Mouse (Mus musculus): ENCODE results near the gene Adnp. TPM values are rescaled to one million over a fixed set of nuclear protein-coding genes. Genes with fewer than 3 reads are reported as not detected.
"Not testable (repeated sequence)": the region's sequence is repeated elsewhere in the genome, so short reads cannot be mapped to it uniquely, and the experiment has no call there.

The Adnp gene
- polyA plus RNA-seq, 1 experiment = 10.8 TPM

- no peak overlapping the region for H3K27ac ChIP-seq (ENCODE audit: control insufficient read depth, insufficient read depth, low read depth, low read length, poor library complexity)
Observed at GRCm38 (mm10) chr2:168158911-168159711, 47.8 kb downstream of the Adnp start.

DNA sequence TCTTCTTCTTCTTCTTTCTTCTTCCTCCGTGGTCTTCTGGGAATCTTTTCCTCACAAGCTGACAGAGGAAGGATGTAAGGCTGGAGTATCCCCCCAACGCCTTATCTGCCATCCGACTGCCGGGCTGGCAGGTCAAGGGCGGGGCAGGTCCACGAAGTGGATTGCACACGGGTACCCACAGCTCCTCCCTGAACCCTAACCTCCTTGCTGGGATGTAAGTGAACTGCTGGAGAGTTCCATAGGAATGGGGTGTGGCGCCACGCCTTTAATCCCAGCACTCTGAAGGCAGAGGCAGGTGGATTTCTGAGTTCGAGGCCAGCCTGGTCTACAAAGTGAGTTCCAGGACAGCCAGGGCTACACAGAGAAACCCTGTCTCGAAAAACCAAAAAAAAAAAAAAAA is 48.9 kb downstream of the Adnp start:
- WGBS = 34% methylated on average over 10 of the region's 11 CpGs
- not testable (repeated sequence) for H3K27ac ChIP-seq (ENCODE audit: control insufficient read depth, insufficient read depth, low read depth, low read length, poor library complexity); H3K4me1 ChIP-seq (ENCODE audit: control insufficient read depth, insufficient read depth, low read length); H3K4me3 ChIP-seq (replicated peaks; ENCODE audit: control insufficient read depth, low read depth, low read length)

More at GRCm38 (mm10) chr2:168158911-168159711, 47.8 kb downstream of the Adnp start:
- TF ChIP-seq POLR2A (IDR thresholded peaks at IDR 0.05; ENCODE audit: borderline replicate concordance, control insufficient read depth, low read depth, low read length) = no peak
- TF ChIP-seq CTCF (IDR thresholded peaks at IDR 0.05; ENCODE audit: control insufficient read depth, insufficient read depth, low read length) = no peak
- H3K4me3 ChIP-seq (replicated peaks; ENCODE audit: control insufficient read depth, low read depth, low read length) = peak overlapping the region; percentile 19
- H3K4me1 ChIP-seq (ENCODE audit: control insufficient read depth, insufficient read depth, low read length) = peaks cover 1% of the 10 kb centered on the region; the same call in 1 of the 2 replicates
- WGBS = 2% methylated on average over 24 of the region's 25 CpGs

- H3K27ac ChIP-seq (ENCODE audit: control insufficient read depth, insufficient read depth, low read depth, low read length, poor library complexity) = no peak overlapping the region
- WGBS = 89% methylated on average over 14 of the region's 14 CpGs
- H3K4me3 ChIP-seq (replicated peaks; ENCODE audit: control insufficient read depth, low read depth, low read length) = no peak overlapping the region
- peaks cover 1% of the 10 kb centered on the region; the same call in 1 of the 2 replicates for H3K4me1 ChIP-seq (ENCODE audit: control insufficient read depth, insufficient read depth, low read length)
- TF ChIP-seq POLR2A (IDR thresholded peaks at IDR 0.05; ENCODE audit: borderline replicate concordance, control insufficient read depth, low read depth, low read length) (no peak), CTCF (IDR thresholded peaks at IDR 0.05; ENCODE audit: control insufficient read depth, insufficient read depth, low read length) (no peak)
Observed at GRCm38 (mm10) chr2:168156361-168156760, 50.6 kb downstream of the Adnp start.

- TF ChIP-seq CTCF (IDR thresholded peaks at IDR 0.05; ENCODE audit: control insufficient read depth, insufficient read depth, low read length) = no peak
- no peak for TF ChIP-seq POLR2A (IDR thresholded peaks at IDR 0.05; ENCODE audit: borderline replicate concordance, control insufficient read depth, low read depth, low read length)
- peaks cover 1% of the 10 kb centered on the region; the same call in 1 of the 2 replicates for H3K4me1 ChIP-seq (ENCODE audit: control insufficient read depth, insufficient read depth, low read length)
- H3K4me3 ChIP-seq (replicated peaks; ENCODE audit: control insufficient read depth, low read depth, low read length) = no peak overlapping the region
- WGBS = 92% methylated on average over 7 of the region's 7 CpGs
- H3K27ac ChIP-seq (ENCODE audit: control insufficient read depth, insufficient read depth, low read depth, low read length, poor library complexity) = no peak overlapping the region
Observed at GRCm38 (mm10) chr2:168155666-168156065, 51.2 kb downstream of the Adnp start.

DNA sequence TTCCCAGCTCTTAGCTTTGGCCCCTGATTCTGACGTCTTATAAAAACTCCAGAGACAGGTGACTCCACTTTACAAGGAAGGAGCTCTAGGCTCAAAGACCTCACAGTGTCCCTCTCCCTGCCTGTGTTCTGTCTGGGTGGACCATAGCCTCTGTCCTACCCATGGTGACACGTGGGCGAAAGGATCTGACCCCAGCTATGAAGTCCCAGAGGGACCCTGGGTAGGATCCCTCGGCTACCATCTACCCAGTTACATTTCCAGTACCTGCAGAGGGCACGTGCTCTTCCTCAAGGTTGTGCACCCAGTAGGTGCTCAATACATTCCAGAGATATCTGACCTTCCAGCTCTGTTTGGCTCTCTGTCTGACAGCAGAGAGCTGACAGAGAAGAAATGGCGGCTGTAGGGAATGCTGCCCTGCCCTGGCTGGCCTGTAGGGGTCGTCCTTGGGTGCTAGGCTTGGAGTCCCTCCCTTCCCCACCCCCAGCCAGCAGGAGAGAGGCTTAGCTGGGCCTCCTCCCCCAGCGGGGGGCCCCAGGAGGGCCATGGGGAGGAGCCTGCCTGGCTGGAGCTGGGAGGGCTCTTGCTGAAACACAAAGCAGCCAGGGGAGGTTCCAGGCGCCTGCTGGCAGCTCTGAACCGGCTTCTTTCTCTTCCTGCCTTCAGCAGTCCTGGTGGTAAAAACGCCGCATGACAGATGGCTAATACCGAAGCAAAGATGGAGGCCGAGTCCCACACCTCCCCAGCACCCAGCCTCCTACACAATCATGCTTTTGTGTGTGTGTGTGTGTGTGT is 52.6 kb downstream of the Adnp start:
- Histone ChIP-seq H3K4me3 (replicated peaks; ENCODE audit: control insufficient read depth, low read depth, low read length) (no peak overlapping the region), H3K4me1 (ENCODE audit: control insufficient read depth, insufficient read depth, low read length) (no peaks in the 10 kb centered on the region; the same call in 1 of the 2 replicates), H3K27ac (ENCODE audit: control insufficient read depth, insufficient read depth, low read depth, low read length, poor library complexity) (no peak overlapping the region)
- TF ChIP-seq CTCF (IDR thresholded peaks at IDR 0.05; ENCODE audit: control insufficient read depth, insufficient read depth, low read length) (peak; percentile 50; the same call in 1 of the 2 replicates), POLR2A (IDR thresholded peaks at IDR 0.05; ENCODE audit: borderline replicate concordance, control insufficient read depth, low read depth, low read length) (no peak)
- 20% methylated on average over 14 of the region's 14 CpGs for WGBS

DNA sequence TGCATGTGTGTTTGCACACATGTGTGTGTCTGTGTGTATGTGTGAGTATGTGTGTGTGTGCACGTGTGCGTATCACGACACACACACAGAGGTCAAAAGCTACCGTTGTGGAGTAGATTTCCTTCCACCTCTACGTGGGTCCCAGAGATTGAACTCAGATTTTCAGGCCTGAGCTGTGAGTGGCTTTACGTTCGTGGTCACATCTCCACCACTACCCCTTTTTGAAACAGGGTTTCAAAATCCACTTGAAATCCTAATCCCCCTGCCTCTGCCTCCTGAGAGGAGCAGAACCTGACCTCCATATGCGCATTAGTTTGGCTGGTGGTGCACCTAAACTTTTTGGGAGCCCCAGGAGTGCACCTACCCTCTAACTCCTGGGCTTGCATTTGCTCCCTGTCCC is 57.7 kb downstream of the Adnp start:
- TF ChIP-seq CTCF (IDR thresholded peaks at IDR 0.05; ENCODE audit: control insufficient read depth, insufficient read depth, low read length) = no peak
- no peak for TF ChIP-seq POLR2A (IDR thresholded peaks at IDR 0.05; ENCODE audit: borderline replicate concordance, control insufficient read depth, low read depth, low read length)
- no peak overlapping the region for H3K4me3 ChIP-seq (replicated peaks; ENCODE audit: control insufficient read depth, low read depth, low read length)
- peaks cover 2% of the 10 kb centered on the region; the same call in 1 of the 2 replicates for H3K4me1 ChIP-seq (ENCODE audit: control insufficient read depth, insufficient read depth, low read length)
- WGBS = 32% methylated on average over 8 of the region's 8 CpGs
- H3K27ac ChIP-seq (ENCODE audit: control insufficient read depth, insufficient read depth, low read depth, low read length, poor library complexity) = no peak overlapping the region

- peaks cover 2% of the 10 kb centered on the region; the same call in 1 of the 2 replicates for H3K4me1 ChIP-seq (ENCODE audit: control insufficient read depth, insufficient read depth, low read length)
- WGBS = 73% methylated on average over 22 of the region's 22 CpGs
- TF ChIP-seq POLR2A (IDR thresholded peaks at IDR 0.05; ENCODE audit: borderline replicate concordance, control insufficient read depth, low read depth, low read length) (no peak), CTCF (IDR thresholded peaks at IDR 0.05; ENCODE audit: control insufficient read depth, insufficient read depth, low read length) (no peak)
- no peak overlapping the region for H3K4me3 ChIP-seq (replicated peaks; ENCODE audit: control insufficient read depth, low read depth, low read length)
- no peak overlapping the region for H3K27ac ChIP-seq (ENCODE audit: control insufficient read depth, insufficient read depth, low read depth, low read length, poor library complexity)
Observed at GRCm38 (mm10) chr2:168147722-168148432, 59.0 kb downstream of the Adnp start.

GRCm38 (mm10) chr2:168145437-168145836 is 61.5 kb downstream of the Adnp start:
- H3K4me3 ChIP-seq (replicated peaks; ENCODE audit: control insufficient read depth, low read depth, low read length) = no peak overlapping the region
- no peak overlapping the region for H3K27ac ChIP-seq (ENCODE audit: control insufficient read depth, insufficient read depth, low read depth, low read length, poor library complexity)
- peaks cover 2% of the 10 kb centered on the region; the same call in 1 of the 2 replicates for H3K4me1 ChIP-seq (ENCODE audit: control insufficient read depth, insufficient read depth, low read length)
- TF ChIP-seq CTCF (IDR thresholded peaks at IDR 0.05; ENCODE audit: control insufficient read depth, insufficient read depth, low read length) = no peak
- no peak for TF ChIP-seq POLR2A (IDR thresholded peaks at IDR 0.05; ENCODE audit: borderline replicate concordance, control insufficient read depth, low read depth, low read length)
- WGBS = 74% methylated on average over 2 of the region's 2 CpGs
